Mouse (Mus musculus) myocyte (in vitro differentiated cells): ENCODE results near the gene Olfr1336.

Experiments
- POLR2A ChIP-seq: IDR thresholded peaks from one replicate; pipeline ENCODE4 v1.6.1; 2011; ENCODE audit warnings: low read depth, mild to moderate bottlenecking, control low read depth, moderate library complexity; ENCODE audit not compliant: insufficient read length
- REST ChIP-seq: IDR thresholded peaks from one replicate; pipeline ENCODE4 v1.6.1; 2011; ENCODE audit warnings: mild to moderate bottlenecking, control low read depth, moderate library complexity; ENCODE audit not compliant: insufficient read depth, insufficient read length

DNA sequence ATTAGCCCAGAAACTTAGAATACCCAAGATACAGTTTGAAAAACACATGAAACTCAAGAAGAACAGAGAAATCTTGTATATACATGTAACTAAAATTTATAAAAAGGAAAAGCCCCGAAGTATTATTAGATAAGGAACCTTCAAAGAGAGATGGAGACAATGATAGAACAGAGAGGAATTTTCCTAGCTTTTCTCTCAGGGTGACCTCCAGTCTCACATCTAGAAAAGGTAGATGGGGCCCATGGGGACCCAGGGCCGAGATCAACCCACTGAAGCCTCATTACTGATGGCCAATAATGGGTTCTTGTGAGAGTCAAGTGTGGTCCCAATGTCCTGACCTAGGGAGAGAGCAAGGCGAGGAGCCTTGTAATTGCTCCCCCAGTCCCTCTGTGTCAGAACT lies 17.6 kb upstream of the Olfr1336 start, which contains the start of gene Olfr1344:
- no peak for TF ChIP-seq POLR2A
- no peak for TF ChIP-seq REST
